Mouse (Mus musculus): ENCODE results near the gene Naa16. TPM values are rescaled to one million over a fixed set of nuclear protein-coding genes. Genes with fewer than 3 reads are reported as not detected.

Naa16 gene
- polyA plus RNA-seq, 1 experiment from 2014 or later: 44.1 TPM

DNA sequence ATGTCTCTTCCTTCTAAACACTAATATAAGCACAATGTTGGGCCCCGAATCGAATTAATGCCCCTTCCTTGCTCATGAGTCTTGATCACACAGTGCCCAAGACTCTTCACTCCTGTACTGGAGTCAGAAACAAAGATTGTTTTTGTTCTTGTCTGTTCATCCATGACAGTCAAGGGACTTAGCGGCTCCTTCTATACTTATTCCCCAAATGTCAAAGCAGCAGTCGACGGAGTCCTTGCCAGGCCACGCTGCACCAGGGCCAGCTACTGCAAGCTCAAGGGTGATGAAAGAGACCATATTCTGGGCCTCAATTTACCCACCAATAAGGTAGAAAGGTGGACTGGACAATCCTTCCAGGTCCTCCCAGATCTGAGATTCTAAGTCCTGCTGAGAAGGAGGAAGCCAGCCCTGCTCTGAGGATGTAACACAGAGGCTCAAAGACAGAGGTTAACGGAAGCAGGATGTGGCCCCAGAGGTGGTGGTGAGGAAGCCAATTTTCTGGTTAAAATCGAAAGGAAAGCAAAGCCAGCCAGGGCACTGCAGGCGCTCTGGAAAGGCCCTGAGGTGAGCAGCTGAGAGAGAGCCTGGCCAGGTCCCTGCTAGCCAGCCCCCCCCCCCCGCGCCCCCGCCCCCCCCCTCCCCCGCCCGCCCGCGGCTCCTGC is 97.3 kb downstream of the Naa16 start:
- no peak overlapping the region for H3K4me3 ChIP-seq (ENCODE audit: low read depth, low read length)
- peaks cover 5% of the 10 kb centered on the region; the same call in 1 of the 2 replicates for H3K4me1 ChIP-seq (ENCODE audit: insufficient read depth)
- ATAC-seq (ENCODE audit: insufficient read depth) (peak; percentile 10; the same call in 1 of the 2 replicates), DNase-seq (peak; percentile 57)
- no peak for TF ChIP-seq CTCF (IDR thresholded peaks at IDR 0.05; ENCODE audit: low read depth)
- no peaks in the 10 kb centered on the region for H3K36me3 ChIP-seq (ENCODE audit: insufficient read depth)
- H3K9ac ChIP-seq: no peak overlapping the region
- no peak overlapping the region; the same call in 1 of the 2 replicates for H3K4me2 ChIP-seq
- no peaks in the 10 kb centered on the region for H3K9me3 ChIP-seq (ENCODE audit: low read depth, low read length)
- peak overlapping the region; percentile 40; the same call in 1 of the 2 replicates for H3K27ac ChIP-seq (ENCODE audit: low read depth)
- no peaks in the 10 kb centered on the region for H3K27me3 ChIP-seq (ENCODE audit: insufficient read depth, low read length)
- 50% methylated on average over 11 of the region's 16 CpGs for WGBS

DNA sequence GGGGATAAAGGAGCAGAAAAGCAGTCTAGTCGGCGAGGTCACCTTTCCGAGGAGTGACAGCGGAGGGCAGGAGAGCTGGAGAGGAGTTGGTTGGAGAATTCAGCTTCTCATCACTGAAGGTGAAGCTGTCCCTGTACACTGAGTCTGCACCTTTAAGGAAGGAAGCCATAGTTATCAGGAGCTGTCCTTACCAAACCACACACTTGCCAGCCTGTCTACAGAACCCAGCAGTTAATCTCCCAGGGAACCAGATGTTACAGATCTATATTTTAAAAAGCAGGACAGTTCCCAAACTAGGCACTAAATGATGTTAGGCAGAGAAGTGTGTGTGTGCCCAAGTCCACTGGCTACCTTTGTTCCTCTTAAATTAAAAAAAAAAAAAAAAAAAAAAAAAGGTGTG is 98.9 kb downstream of the Naa16 start:
- Histone ChIP-seq H3K27me3 (ENCODE audit: insufficient read depth, low read length) (no peaks in the 10 kb centered on the region), H3K4me3 (ENCODE audit: low read depth, low read length) (no peak overlapping the region), H3K4me2 (no peak overlapping the region), H3K9me3 (ENCODE audit: low read depth, low read length) (no peaks in the 10 kb centered on the region), H3K9ac (no peak overlapping the region), H3K27ac (ENCODE audit: low read depth) (no peak overlapping the region), H3K4me1 (ENCODE audit: insufficient read depth) (peaks cover 5% of the 10 kb centered on the region; the same call in 1 of the 2 replicates), H3K36me3 (ENCODE audit: insufficient read depth) (no peaks in the 10 kb centered on the region)
- ATAC-seq (ENCODE audit: insufficient read depth) (no peak), DNase-seq (no peak)
- WGBS: 85% methylated on average over 4 of the region's 4 CpGs
- TF ChIP-seq CTCF (IDR thresholded peaks at IDR 0.05; ENCODE audit: low read depth): no peak

DNA sequence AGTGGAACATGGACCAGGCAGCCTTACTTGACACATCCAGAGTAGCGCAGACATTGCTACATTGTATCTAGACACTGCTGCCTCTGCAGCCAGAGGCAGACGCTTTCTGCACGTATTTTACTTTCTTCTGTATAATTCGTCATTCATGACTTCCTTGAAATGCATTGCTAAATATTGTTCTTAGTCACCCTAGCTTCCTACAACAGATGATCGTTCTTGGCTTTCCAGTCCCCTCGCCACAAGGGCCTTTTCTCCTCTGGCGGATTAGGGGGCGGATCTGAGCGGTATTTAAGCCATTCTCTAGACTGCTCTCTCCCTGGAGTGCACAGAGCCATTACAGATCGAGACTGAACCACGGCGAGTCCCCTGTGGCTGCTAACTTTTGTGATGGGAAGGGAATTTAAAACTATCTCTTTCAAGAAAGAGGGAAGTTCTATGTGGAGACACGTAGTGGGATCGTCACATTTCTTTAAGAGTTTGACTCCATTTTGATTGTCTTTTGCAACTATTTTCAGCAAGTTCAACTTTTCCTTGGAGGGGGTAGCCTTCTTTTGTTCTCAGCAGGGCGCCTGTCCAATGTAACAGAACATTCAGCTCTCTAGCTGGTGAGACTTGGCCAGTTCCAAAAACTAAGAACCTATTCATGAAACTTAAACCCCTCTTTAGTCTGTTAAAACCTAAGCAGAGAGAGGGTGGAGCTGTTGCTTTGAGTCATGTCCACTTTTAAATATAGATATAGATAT is 99.7 kb downstream of the Naa16 start:
- no peaks in the 10 kb centered on the region for H3K36me3 ChIP-seq (ENCODE audit: insufficient read depth)
- DNase-seq: no peak

DNA sequence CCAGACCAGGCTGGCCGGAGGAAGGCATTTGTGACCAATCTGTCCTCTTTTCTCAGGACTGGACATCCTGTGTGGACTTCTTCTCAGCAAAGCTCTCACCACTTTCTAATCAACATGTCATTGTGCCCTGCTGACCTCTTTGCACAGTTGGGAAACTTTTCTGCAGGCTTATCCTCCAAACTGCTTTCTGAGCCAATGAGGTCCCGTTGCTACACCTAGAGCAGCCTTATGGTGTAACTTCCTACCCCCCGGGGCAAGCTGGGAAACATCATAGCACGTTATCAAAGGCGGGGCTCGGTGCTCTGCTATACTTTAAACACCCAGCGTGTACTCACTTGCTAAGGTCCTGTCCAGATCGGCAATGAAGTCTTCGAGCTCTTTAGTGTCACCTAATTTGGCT is 100.7 kb downstream of the Naa16 start:
- H3K4me2 ChIP-seq: peak overlapping the region; percentile 13; the same call in 1 of the 2 replicates
- 22% methylated on average over 9 of the region's 9 CpGs for WGBS
- H3K9me3 ChIP-seq (ENCODE audit: low read depth, low read length): no peaks in the 10 kb centered on the region
- no peaks in the 10 kb centered on the region for H3K27me3 ChIP-seq (ENCODE audit: insufficient read depth, low read length)
- no peak for ATAC-seq (ENCODE audit: insufficient read depth)
- no peak overlapping the region for H3K9ac ChIP-seq
- DNase-seq: peak; percentile 42
- TF ChIP-seq CTCF (IDR thresholded peaks at IDR 0.05; ENCODE audit: low read depth): no peak
- no peaks in the 10 kb centered on the region for H3K36me3 ChIP-seq (ENCODE audit: insufficient read depth)
- H3K4me3 ChIP-seq (ENCODE audit: low read depth, low read length): no peak overlapping the region
- H3K27ac ChIP-seq (ENCODE audit: low read depth): no peak overlapping the region
- peaks cover 5% of the 10 kb centered on the region; the same call in 1 of the 2 replicates for H3K4me1 ChIP-seq (ENCODE audit: insufficient read depth)

More for the DNA sequence above, 99.7 kb downstream of the Naa16 start:
- H3K4me3 ChIP-seq (ENCODE audit: low read depth, low read length): no peak overlapping the region
- no peak for TF ChIP-seq CTCF (IDR thresholded peaks at IDR 0.05; ENCODE audit: low read depth)
- H3K27me3 ChIP-seq (ENCODE audit: insufficient read depth, low read length): no peaks in the 10 kb centered on the region
- no peaks in the 10 kb centered on the region for H3K9me3 ChIP-seq (ENCODE audit: low read depth, low read length)
- H3K4me2 ChIP-seq: no peak overlapping the region
- 43% methylated on average over 15 of the region's 15 CpGs for WGBS
- no peak overlapping the region for H3K27ac ChIP-seq (ENCODE audit: low read depth)
- peaks cover 5% of the 10 kb centered on the region; the same call in 1 of the 2 replicates for H3K4me1 ChIP-seq (ENCODE audit: insufficient read depth)
- ATAC-seq (ENCODE audit: insufficient read depth): no peak
- no peak overlapping the region for H3K9ac ChIP-seq

DNA sequence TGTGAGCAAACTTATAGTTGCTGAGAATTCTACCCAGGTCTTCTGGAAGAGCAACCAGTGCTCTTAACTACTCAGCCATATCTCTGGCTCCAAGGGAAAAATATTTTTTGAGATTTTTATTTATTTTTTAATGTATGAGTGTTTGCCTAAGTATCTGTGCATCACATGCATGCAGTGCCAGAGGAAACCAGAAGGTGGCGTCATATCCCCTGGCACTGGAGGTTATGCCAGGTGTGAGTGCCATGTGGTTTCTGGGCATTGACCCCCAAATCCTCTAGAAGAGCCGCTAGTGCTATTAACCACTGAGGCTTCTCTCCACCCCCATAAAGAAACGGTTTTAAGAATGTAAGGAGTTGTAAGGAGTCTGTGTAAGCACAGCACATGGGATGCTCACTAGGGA is 102.3 kb downstream of the Naa16 start:
- no peaks in the 10 kb centered on the region for H3K9me3 ChIP-seq (ENCODE audit: low read depth, low read length)
- H3K9ac ChIP-seq: no peak overlapping the region
- H3K4me2 ChIP-seq: no peak overlapping the region
- no peak overlapping the region for H3K27ac ChIP-seq (ENCODE audit: low read depth)
- no peaks in the 10 kb centered on the region for H3K36me3 ChIP-seq (ENCODE audit: insufficient read depth)
- 65% methylated on average over 3 of the region's 3 CpGs for WGBS
- ATAC-seq (ENCODE audit: insufficient read depth) (no peak), DNase-seq (no peak)
- peaks cover 3% of the 10 kb centered on the region; the same call in 1 of the 2 replicates for H3K4me1 ChIP-seq (ENCODE audit: insufficient read depth)
- peak; percentile 54 for TF ChIP-seq CTCF (IDR thresholded peaks at IDR 0.05; ENCODE audit: low read depth)
- H3K27me3 ChIP-seq (ENCODE audit: insufficient read depth, low read length): no peaks in the 10 kb centered on the region
- no peak overlapping the region for H3K4me3 ChIP-seq (ENCODE audit: low read depth, low read length)

DNA sequence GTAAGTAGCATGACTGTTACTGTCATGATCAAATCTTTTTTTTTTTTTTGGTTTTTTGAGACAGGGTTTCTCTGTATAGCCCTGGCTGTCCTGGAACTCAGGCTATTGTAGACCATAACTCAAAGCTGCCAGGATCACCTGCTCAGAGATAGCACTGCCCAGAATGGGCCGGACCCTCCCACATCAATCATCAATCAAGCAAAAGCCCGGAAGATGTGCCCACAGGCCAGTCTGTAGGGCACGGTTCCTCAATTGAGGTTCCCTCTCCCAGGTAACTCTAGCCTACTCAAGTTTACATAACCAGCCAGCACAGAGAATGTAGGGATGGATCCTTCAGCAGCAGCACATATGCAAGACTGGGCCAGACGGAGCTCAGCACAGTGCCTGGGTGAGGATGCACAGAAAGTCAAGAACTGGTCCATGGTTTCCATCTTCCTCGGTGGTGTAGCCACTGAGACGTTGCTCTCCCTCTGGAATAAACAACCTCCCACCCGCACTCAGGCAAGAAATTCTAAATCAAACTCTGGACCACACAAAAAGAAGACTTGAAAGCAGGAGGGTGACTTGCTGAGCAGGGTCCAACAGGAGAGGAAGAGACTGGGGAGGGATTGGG is 103.2 kb downstream of the Naa16 start:
- Histone ChIP-seq H3K4me3 (ENCODE audit: low read depth, low read length) (no peak overlapping the region), H3K4me2 (no peak overlapping the region), H3K9me3 (ENCODE audit: low read depth, low read length) (no peaks in the 10 kb centered on the region), H3K27ac (ENCODE audit: low read depth) (no peak overlapping the region), H3K9ac (no peak overlapping the region), H3K27me3 (ENCODE audit: insufficient read depth, low read length) (no peaks in the 10 kb centered on the region), H3K4me1 (ENCODE audit: insufficient read depth) (no peaks in the 10 kb centered on the region; the same call in 1 of the 2 replicates), H3K36me3 (ENCODE audit: insufficient read depth) (no peaks in the 10 kb centered on the region)
- WGBS: 76% methylated on average over 7 of the region's 7 CpGs
- no peak for ATAC-seq (ENCODE audit: insufficient read depth)
- DNase-seq: no peak
- no peak for TF ChIP-seq CTCF (IDR thresholded peaks at IDR 0.05; ENCODE audit: low read depth)

DNA sequence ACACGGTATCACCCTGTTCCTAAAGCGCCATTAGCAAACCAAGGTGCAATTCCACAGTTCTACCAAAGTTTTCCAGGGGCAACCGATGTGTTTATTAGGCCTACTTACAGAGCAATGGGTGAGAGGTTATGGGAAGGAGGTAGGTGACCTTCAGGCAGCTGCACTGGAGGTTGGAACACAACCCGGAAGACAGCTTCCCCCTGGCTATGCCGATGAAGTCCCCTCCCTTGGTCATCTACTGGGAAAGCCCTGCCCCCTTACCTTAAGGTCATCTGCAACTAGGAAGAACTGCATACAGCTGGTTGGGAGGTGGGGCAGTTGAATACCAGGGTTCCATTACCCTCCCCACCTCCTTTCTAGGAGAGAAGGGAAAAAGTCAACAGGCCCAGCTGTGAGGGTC is 105.0 kb downstream of the Naa16 start:
- 95% methylated on average over 5 of the region's 5 CpGs for WGBS
- no peak for ATAC-seq (ENCODE audit: insufficient read depth)
- no peak for DNase-seq

More for the DNA sequence above, 105.0 kb downstream of the Naa16 start:
- H3K9ac ChIP-seq: no peak overlapping the region
- no peak overlapping the region for H3K27ac ChIP-seq (ENCODE audit: low read depth)
- no peak overlapping the region for H3K4me3 ChIP-seq (ENCODE audit: low read depth, low read length)
- no peaks in the 10 kb centered on the region for H3K36me3 ChIP-seq (ENCODE audit: insufficient read depth)
- no peaks in the 10 kb centered on the region for H3K4me1 ChIP-seq (ENCODE audit: insufficient read depth)
- H3K27me3 ChIP-seq (ENCODE audit: insufficient read depth, low read length): no peaks in the 10 kb centered on the region
- H3K9me3 ChIP-seq (ENCODE audit: low read depth, low read length): no peaks in the 10 kb centered on the region
- TF ChIP-seq CTCF (IDR thresholded peaks at IDR 0.05; ENCODE audit: low read depth): no peak
- H3K4me2 ChIP-seq: no peak overlapping the region
